Mouse (Mus musculus): ENCODE data around the gene Gm40193.

- TF ChIP-seq CTCF (IDR thresholded peaks at IDR 0.05; ENCODE audit: low read depth) = peak; percentile 82
- TF ChIP-seq EP300 (IDR thresholded peaks at IDR 0.05; ENCODE audit: low read depth) = no peak
Measured at GRCm38 (mm10) chr11:70506385-70506784, 26.4 kb downstream of the Gm40193 start.

All from liver, postnatal 0 days (tissue).